Mouse (Mus musculus) heart, adult 2 months (tissue): Measurements from ENCODE around the gene Ifit1bl1.

Experiments
- CTCF ChIP-seq: fragments of 200-600 bp; IDR thresholded peaks from 2 replicates; pipeline ENCODE4 v1.8.1; 2022; ENCODE audit warnings: antibody characterized with exemption, mild to moderate bottlenecking, moderate library complexity
- EP300 ChIP-seq: fragments of 200-500 bp; IDR thresholded peaks from 2 replicates; pipeline ENCODE4 v1.6.1; 2011; ENCODE audit warnings: low read depth, low read length, control low read depth; ENCODE audit not compliant: insufficient read depth

DNA sequence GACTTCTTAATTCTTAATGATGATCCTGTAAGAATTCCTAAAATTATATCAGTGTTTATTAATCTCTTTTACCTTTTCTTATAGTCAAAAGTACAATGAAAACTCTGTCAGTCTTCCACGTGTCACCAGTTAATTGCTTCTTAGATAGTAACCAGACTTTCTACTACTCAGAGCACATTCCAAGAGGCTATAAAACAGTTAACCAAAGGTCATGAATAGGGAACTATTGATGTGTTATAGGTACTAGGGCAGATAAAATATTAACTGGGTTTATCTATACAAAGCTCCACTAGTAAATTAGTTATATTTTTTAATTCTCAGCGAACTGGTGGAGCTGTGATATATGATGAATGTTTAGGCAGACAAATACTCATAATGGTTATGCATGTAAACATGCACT lies 25.7 kb upstream of the Ifit1bl1 start:
- no peak for TF ChIP-seq CTCF
- TF ChIP-seq EP300: no peak
